Mouse (Mus musculus) B cell, adult (primary cell): ENCODE data around the gene Dusp21. TPM values are rescaled to one million over a fixed set of nuclear protein-coding genes. Genes with fewer than 3 reads are reported as not detected.

ENCODE experiments used
- total RNA-seq: library from RNA; stranded (reverse); gene quantifications from 4 replicates; pipeline ENCODE4 v1.2.4, GENCODE M21; 2023; ENCODE audit not compliant: inconsistent age

Dusp21 gene
- total RNA-seq, result not detected in 4 replicates

GRCm38 (mm10) chrX:18145557-18145956 lies at the start of gene Dusp21:
Gene Dusp21, plus strand, starts transcription at chrX:18145857.

DNA sequence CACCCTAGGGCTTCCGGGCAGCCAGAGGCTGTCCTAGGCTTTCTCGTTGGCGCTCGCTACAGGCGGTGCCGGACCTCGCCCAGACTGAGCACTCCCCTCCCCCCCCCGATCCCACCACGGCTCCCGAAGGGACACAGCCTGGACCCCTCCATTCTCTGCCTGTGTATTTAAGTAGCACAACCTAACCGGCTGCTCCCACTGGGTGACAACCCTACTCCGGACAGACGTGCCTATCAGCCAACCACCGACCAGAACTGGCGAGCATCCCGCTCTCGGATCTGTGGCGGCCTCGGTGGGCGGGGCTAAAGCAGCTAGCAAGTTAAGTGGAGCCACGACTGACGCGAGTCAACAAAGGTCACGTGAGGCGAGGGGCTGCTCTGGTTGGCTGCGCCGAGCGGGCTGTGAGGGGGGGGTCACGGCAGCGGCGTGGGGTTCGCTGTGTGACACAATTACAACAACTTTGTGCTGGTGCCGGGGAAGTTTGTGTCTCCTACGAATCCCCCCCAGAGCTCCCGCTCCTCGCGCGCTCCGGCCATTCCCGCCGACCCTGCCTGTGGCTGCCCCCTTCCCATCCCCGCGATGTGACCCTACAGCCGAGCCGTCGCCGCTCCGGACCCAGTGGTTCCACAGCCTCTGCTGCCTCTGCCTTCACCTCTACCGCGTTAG lies 16.7 kb downstream of the Dusp21 start, which contains the start of gene Kdm6a:
Gene Kdm6a (plus strand): TSS at position 384 of the 666 bp plus-strand sequence.

Other genes starting within 250 kb of the Dusp21 start
- gene Kdm6a, start 16.7 kb downstream of the Dusp21 start, total RNA-seq, result 140 to 167 TPM (median 163 TPM) in 4 replicates